Comparison of ENCODE assay signal across 18 mouse cellular contexts in genomic region chr1:33624900-33625299, GRCm38 (mm10). TPM values are rescaled to one million over a fixed set of nuclear protein-coding genes. Genes with fewer than 3 reads are reported as not detected.
DNase-seq lines count a peak whose midpoint lies in the region; ATAC-seq and TF ChIP-seq lines count a peak whose summit lies in the region.
"Had no signal": no experiment of that assay in that cellular context is flagged by ENCODE, and none has a peak within 500 bp of the region (broad histone marks: within the 10 kb centered on the region; RNA-seq: fewer than 3 reads in every experiment).

No protein-coding gene starts in this region.

- WGBS in bone marrow, adult 2 months: 73% methylated on average over 6 of the region's 6 CpGs
- WGBS in liver, embryonic 13.5 days (ENCODE audit: insufficient replicate concordance): 48% methylated on average over 6 of the region's 6 CpGs
- 88% methylated on average over 6 of the region's 6 CpGs for whole genome bisulfite sequencing in stomach, embryonic 15.5 days
- WGBS in midbrain, embryonic 14.5 days: 97% methylated on average over 6 of the region's 6 CpGs

- no peak for DNase-seq in liver, embryonic 13.5 days
- no peak for DNase-seq in midbrain, embryonic 14.5 days
- no peak for DNase-seq in kidney, adult 18-20 months
- DNase-seq in layer of hippocampus, adult 11-12 months (ENCODE audit: low spot score): no peak
- DNase-seq: cerebellum, postnatal 14 days; embryo, embryonic 11 days; gastrocnemius, postnatal 10 days; heart, adult 18-20 months; layer of hippocampus, postnatal 36 days; right cerebral cortex, postnatal 25 days; thymus, postnatal 14 days had no signal

- H3K9ac ChIP-seq in liver, embryonic 13.5 days: peak overlapping the region; percentile 62
- H3K9ac ChIP-seq in stomach, embryonic 15.5 days: no peak overlapping the region
- no peak overlapping the region for H3K9ac ChIP-seq in midbrain, embryonic 14.5 days (replicated peaks; ENCODE audit: low read length)
- H3K9ac ChIP-seq: heart, embryonic 13.5 days had no signal

- no peak for TF ChIP-seq CTCF in bone marrow, adult 2 months (IDR thresholded peaks at IDR 0.05; ENCODE audit: control insufficient read depth, insufficient read depth, low read length)

- peak overlapping the region; percentile 61; the same call in 1 of the 2 replicates for H3K27ac ChIP-seq in bone marrow, adult 2 months (ENCODE audit: control insufficient read depth, insufficient read depth, low read depth, low read length, poor library complexity)
- peak overlapping the region; percentile 100 for H3K27ac ChIP-seq in liver, embryonic 13.5 days
- no peak overlapping the region for H3K27ac ChIP-seq in stomach, embryonic 15.5 days
- H3K27ac ChIP-seq in midbrain, embryonic 14.5 days (replicated peaks; ENCODE audit: low read depth, low read length): no peak overlapping the region
- H3K27ac ChIP-seq: heart, embryonic 13.5 days; hindbrain, postnatal 0 days; kidney, postnatal 0 days had no signal

- H3K9me3 ChIP-seq in liver, embryonic 13.5 days (replicated peaks): no peaks in the 10 kb centered on the region
- no peaks in the 10 kb centered on the region for H3K9me3 ChIP-seq in stomach, embryonic 15.5 days
- H3K9me3 ChIP-seq in midbrain, embryonic 14.5 days (ENCODE audit: control insufficient read depth, low read length): no peaks in the 10 kb centered on the region
- H3K9me3 ChIP-seq: heart, embryonic 13.5 days had no signal

- H3K27me3 ChIP-seq in liver, embryonic 13.5 days: no peaks in the 10 kb centered on the region
- H3K27me3 ChIP-seq in stomach, embryonic 15.5 days (replicated peaks): no peaks in the 10 kb centered on the region
- H3K27me3 ChIP-seq in midbrain, embryonic 14.5 days (ENCODE audit: control insufficient read depth, insufficient read depth, low read length): no peaks in the 10 kb centered on the region
- H3K27me3 ChIP-seq: heart, embryonic 13.5 days had no signal

- H3K4me1 ChIP-seq in bone marrow, adult 2 months (ENCODE audit: control insufficient read depth, insufficient read depth, low read length): peaks cover 1% of the 10 kb centered on the region; the same call in 1 of the 2 replicates
- H3K4me1 ChIP-seq in liver, embryonic 13.5 days (replicated peaks): peaks cover 90% of the 10 kb centered on the region
- H3K4me1 ChIP-seq in stomach, embryonic 15.5 days: no peaks in the 10 kb centered on the region
- no peaks in the 10 kb centered on the region for H3K4me1 ChIP-seq in midbrain, embryonic 14.5 days (ENCODE audit: control insufficient read depth, insufficient read depth, low read length)
- H3K4me1 ChIP-seq: heart, embryonic 13.5 days had no signal

- peak overlapping the region; percentile 45 for H3K4me2 ChIP-seq in liver, embryonic 13.5 days
- no peak overlapping the region for H3K4me2 ChIP-seq in stomach, embryonic 15.5 days
- H3K4me2 ChIP-seq in midbrain, embryonic 14.5 days (ENCODE audit: low read length): no peak overlapping the region
- H3K4me2 ChIP-seq: heart, embryonic 13.5 days had no signal

- H3K36me3 ChIP-seq in liver, embryonic 13.5 days: peaks cover 64% of the 10 kb centered on the region
- H3K36me3 ChIP-seq in stomach, embryonic 15.5 days: peaks cover 2% of the 10 kb centered on the region
- peaks cover 2% of the 10 kb centered on the region for H3K36me3 ChIP-seq in midbrain, embryonic 14.5 days (ENCODE audit: control insufficient read depth, insufficient read depth, low read length)

- peak; percentile 90 for ATAC-seq in erythroblast, adult 5-6 weeks (replicated peaks; ENCODE audit: low FRiP score, poor library complexity, severe bottlenecking)
- ATAC-seq in liver, embryonic 13.5 days (ENCODE audit: low read depth): peak; percentile 93
- ATAC-seq in stomach, embryonic 15.5 days (ENCODE audit: insufficient read depth, low FRiP score, low read depth): peak; percentile 78; the same call in 1 of the 2 replicates
- ATAC-seq in midbrain, embryonic 14.5 days (ENCODE audit: low FRiP score, low TSS enrichment): no peak
- ATAC-seq: hindbrain, postnatal 0 days; intestine, postnatal 0 days had no signal

- H3K4me3 ChIP-seq in bone marrow, adult 2 months (replicated peaks; ENCODE audit: control insufficient read depth, low read depth, low read length): no peak overlapping the region
- no peak overlapping the region for H3K4me3 ChIP-seq in liver, embryonic 13.5 days (replicated peaks)
- H3K4me3 ChIP-seq in stomach, embryonic 15.5 days (replicated peaks): no peak overlapping the region
- H3K4me3 ChIP-seq in midbrain, embryonic 14.5 days (replicated peaks; ENCODE audit: low read depth, low read length): no peak overlapping the region
- H3K4me3 ChIP-seq: heart, embryonic 13.5 days had no signal

- TF ChIP-seq POLR2A in bone marrow, adult 2 months (IDR thresholded peaks at IDR 0.05; ENCODE audit: borderline replicate concordance, control insufficient read depth, low read depth, low read length): no peak

RNA-seq across cellular contexts. Expression of gene Prim2, which starts 44.7 kb away (rescaled TPM):
- 29.2 and 40.0 TPM in 2 replicates for polyA plus RNA-seq in bone marrow, adult 2 months (2011; ENCODE audit: insufficient read depth, insufficient read length, low replicate concordance, missing spikeins)
- total RNA-seq in erythroblast, adult 5-6 weeks (2015; ENCODE audit: low replicate concordance): 22.3 and 26.5 TPM in 2 replicates
- 37.0 and 42.5 TPM in 2 replicates for total RNA-seq in erythroblast, adult 5-6 weeks (2017; ENCODE audit: low replicate concordance)
- 43.2 and 49.5 TPM in 2 replicates for polyA plus RNA-seq in liver, embryonic 13.5 days (2015; fragmentation: Nextera tagmentation; extraction: Ambion mirVana)
- 31.9 and 32.6 TPM in 2 replicates for polyA plus RNA-seq in stomach, embryonic 15.5 days (2015; fragmentation: Nextera tagmentation; extraction: Ambion mirVana)
- 22.5 and 25.4 TPM in 2 replicates for polyA plus RNA-seq in midbrain, embryonic 14.5 days (2014; fragmentation: Nextera tagmentation; extraction: Ambion mirVana)

Comparison
In these comparisons a context has a peak if more than half of its experiments do, and no peak if none do; other contexts are left out.
1. H3K27ac ChIP-seq: peak in bone marrow, adult 2 months (single experiment) and liver, embryonic 13.5 days (single experiment); none in stomach, embryonic 15.5 days (single experiment) and midbrain, embryonic 14.5 days (single experiment).